13 mouse cellular contexts compared by ENCODE assay signal in the genomic region with DNA sequence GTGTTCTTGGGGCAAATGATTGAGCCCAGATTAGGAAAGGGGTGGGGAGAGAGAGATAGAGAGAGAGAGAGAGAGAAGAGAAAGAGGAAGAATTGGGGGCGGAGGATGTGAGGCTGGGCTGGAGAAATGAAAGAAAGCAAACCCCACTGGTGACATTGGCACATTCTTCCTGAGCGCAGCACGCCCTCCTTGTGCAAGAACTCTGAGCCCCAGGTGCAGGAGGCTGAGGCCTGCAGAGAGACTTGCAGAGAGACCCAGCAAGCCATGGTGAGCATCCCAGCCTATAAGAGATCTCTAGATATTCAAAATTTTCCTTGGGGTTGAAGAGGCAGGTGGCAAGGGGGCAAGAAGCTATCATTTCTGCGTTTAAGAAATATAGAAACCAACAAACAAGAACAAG. TPM values are rescaled to one million over a fixed set of nuclear protein-coding genes. Genes with fewer than 3 reads are reported as not detected.
DNase-seq lines count a peak whose midpoint lies in the region; ATAC-seq lines count a peak whose summit lies in the region.
"Had no signal": no experiment of that assay in that cellular context is flagged by ENCODE, and none has a peak within 500 bp of the region (broad histone marks: within the 10 kb centered on the region; RNA-seq: fewer than 3 reads in every experiment).

A gene (plus strand): TSS at position 58 of the 400 bp plus-strand sequence.

- H3K27me3 ChIP-seq in heart, embryonic 16.5 days (ENCODE audit: control insufficient read depth, insufficient read depth, low read length): no peaks in the 10 kb centered on the region
- H3K27me3 ChIP-seq: midbrain, embryonic 12.5 days had no signal

- intact Hi-C loops in heart, postnatal 36 days (cut with DNase I): loop anchor here (1.0 kb wide), 1 partner anchor 76 kb away; no protein-coding TSS in a partner anchor

- H3K4me1 ChIP-seq in heart, embryonic 16.5 days (ENCODE audit: control insufficient read depth, insufficient read depth, low read length): no peaks in the 10 kb centered on the region
- H3K4me1 ChIP-seq: midbrain, embryonic 12.5 days had no signal

- no peak within 1 kb of the TSS; the same call in 1 of the 2 replicates for H3K4me3 ChIP-seq in heart, embryonic 16.5 days (ENCODE audit: low read length)
- H3K4me3 ChIP-seq: midbrain, embryonic 12.5 days had no signal

- no peaks in the 10 kb centered on the region for H3K9me3 ChIP-seq in heart, embryonic 16.5 days (replicated peaks; ENCODE audit: control insufficient read depth, low read length)
- H3K9me3 ChIP-seq: midbrain, embryonic 12.5 days had no signal

- H3K4me2 ChIP-seq in heart, embryonic 16.5 days (ENCODE audit: low read depth, low read length): peak within 1 kb of the TSS; percentile 15
- H3K4me2 ChIP-seq: midbrain, embryonic 12.5 days had no signal

- no peak for DNase-seq in heart, postnatal 36 days
- DNase-seq in thymus, postnatal 10 days (ENCODE audit: low spot score in 2 of 2): peak; percentile 75 to 82
- no peak for DNase-seq in cerebellum, postnatal 25 days
- DNase-seq in adrenal gland, postnatal 10 days: no peak
- DNase-seq: adrenal gland, postnatal 25 days; cerebellum, adult 18-20 months; forebrain, postnatal 0 days had no signal

- WGBS in heart, embryonic 16.5 days: 71% methylated on average over 4 of the region's 4 CpGs

- H3K9ac ChIP-seq in heart, embryonic 16.5 days (ENCODE audit: low read length): no peak within 1 kb of the TSS
- H3K9ac ChIP-seq: forebrain, postnatal 0 days; midbrain, embryonic 12.5 days had no signal

- no peaks in the 10 kb centered on the region for H3K36me3 ChIP-seq in heart, embryonic 16.5 days (ENCODE audit: control insufficient read depth, insufficient read depth)
- H3K36me3 ChIP-seq: midbrain, embryonic 12.5 days had no signal

- ATAC-seq in heart, embryonic 16.5 days (replicated peaks; ENCODE audit: extremely low read depth, insufficient read depth, low FRiP score): peak; percentile 65
- ATAC-seq in erythroblast, adult 5-6 weeks (replicated peaks; ENCODE audit: low FRiP score, poor library complexity, severe bottlenecking): no peak
- ATAC-seq in monocyte, adult 5-6 weeks (replicated peaks; ENCODE audit: insufficient number of reproducible peaks, low FRiP score, low TSS enrichment, poor library complexity, severe bottlenecking): peak; percentile 33; the same call in 1 of the 2 replicates
- ATAC-seq in megakaryocyte-erythroid progenitor cell, adult 5-6 weeks (replicated peaks; ENCODE audit: low FRiP score, low TSS enrichment, poor library complexity, severe bottlenecking): no peak; the same call in 1 of the 2 replicates
- ATAC-seq: forebrain, postnatal 0 days; Patski had no signal

- no peak within 1 kb of the TSS for H3K27ac ChIP-seq in heart, embryonic 16.5 days (ENCODE audit: low read length)
- H3K27ac ChIP-seq: midbrain, embryonic 12.5 days had no signal

RNA-seq across cellular contexts. Expression of the gene that starts here (rescaled TPM):
- polyA plus RNA-seq in heart, embryonic 16.5 days (2015; fragmentation: Nextera tagmentation; extraction: Ambion mirVana): 9.6 and 21.8 TPM in 2 replicates
- total RNA-seq in heart, postnatal 36 days (2021): 1 to 10 TPM in 1 of 2 experiments, under 1 TPM in 1; 1.00 to 1.2 TPM
- 74.2 and 94.7 TPM in 2 replicates for total RNA-seq in erythroblast, adult 5-6 weeks (2015; ENCODE audit: low replicate concordance)
- total RNA-seq in erythroblast, adult 5-6 weeks (2017; ENCODE audit: low replicate concordance): 43.8 and 69.9 TPM in 2 replicates
- total RNA-seq in monocyte, adult 5-6 weeks (2017): 238 to 507 TPM (median 268 TPM) in 3 replicates
- 5.4 and 8.0 TPM in 2 replicates for total RNA-seq in megakaryocyte-erythroid progenitor cell, adult 5-6 weeks (2014; fragmentation: Nextera tagmentation)
- total RNA-seq in megakaryocyte-erythroid progenitor cell, adult 5-6 weeks (2017): 15.1 and 20.2 TPM in 2 replicates
- total RNA-seq in adrenal gland, postnatal 10 days (2021): 1 to 10 TPM; 6.4 to 9.6 TPM
- polyA plus RNA-seq: midbrain, embryonic 12.5 days; Patski had no signal

Comparison
In these comparisons a context has a peak if more than half of its experiments do, and no peak if none do; other contexts are left out.
1. ATAC-seq: peak in heart, embryonic 16.5 days (single experiment) and monocyte, adult 5-6 weeks (single experiment); none in erythroblast, adult 5-6 weeks (single experiment) and megakaryocyte-erythroid progenitor cell, adult 5-6 weeks (single experiment).
2. DNase-seq: peak in thymus, postnatal 10 days (2 of 2); none in heart, postnatal 36 days (0 of 2), cerebellum, postnatal 25 days (0 of 2) and adrenal gland, postnatal 10 days (single experiment).